Comparison of ENCODE assay signal across 11 mouse cellular contexts in genomic region chr7:43554550-43554949, GRCm38 (mm10). TPM values are rescaled to one million over a fixed set of nuclear protein-coding genes. Genes with fewer than 3 reads are reported as not detected.
DNase-seq lines count a peak whose midpoint lies in the region; ATAC-seq and TF ChIP-seq lines count a peak whose summit lies in the region.
"Had no signal": no experiment of that assay in that cellular context is flagged by ENCODE, and none has a peak within 500 bp of the region (broad histone marks: within the 10 kb centered on the region; RNA-seq: fewer than 3 reads in every experiment).

No protein-coding gene starts in this region.

- peak; percentile 34 for DNase-seq in kidney, postnatal 14 days
- DNase-seq in kidney, postnatal 36 days = no peak
- DNase-seq in adipocyte (ENCODE audit: low spot score) = peak; percentile 21
- peak; percentile 34 for DNase-seq in gastrocnemius, postnatal 25 days
- DNase-seq: layer of hippocampus, postnatal 36 days; lung, postnatal 10 days had no signal

- no peak overlapping the region for H3ac ChIP-seq in myocyte (ENCODE audit: control insufficient read depth, insufficient read length)

- no peak for TF ChIP-seq CTCF in intestine, postnatal 0 days (IDR thresholded peaks at IDR 0.05; ENCODE audit: low read depth)

- H3K36me3 ChIP-seq in myocyte (ENCODE audit: control insufficient read depth, insufficient read depth) = no peaks in the 10 kb centered on the region
- no peaks in the 10 kb centered on the region for H3K36me3 ChIP-seq in intestine, postnatal 0 days (ENCODE audit: control insufficient read depth, insufficient read depth)

- H3K4me2 ChIP-seq in myocyte (ENCODE audit: low read depth) = peak overlapping the region; percentile 31
- H3K4me2 ChIP-seq in intestine, postnatal 0 days (replicated peaks; ENCODE audit: low read depth) = no peak overlapping the region

- no peaks in the 10 kb centered on the region for H3K4me1 ChIP-seq in intestine, postnatal 0 days (replicated peaks; ENCODE audit: control insufficient read depth, insufficient read depth, low read length)

- no peak overlapping the region for H3K27ac ChIP-seq in intestine, postnatal 0 days (ENCODE audit: low read depth, low read length)

- ATAC-seq in inflammation-experienced regulatory T-cells, adult 6 months = no peak
- ATAC-seq in activated CD4-positive, CD25-positive, alpha-beta regulatory T cell, adult 4 months = no peak
- ATAC-seq in intestine, postnatal 0 days = no peak

- no peak overlapping the region for H3K4me3 ChIP-seq in myocyte
- no peak overlapping the region for H3K4me3 ChIP-seq in intestine, postnatal 0 days (ENCODE audit: low read depth, low read length)

- H3K79me2 ChIP-seq in myocyte (ENCODE audit: control insufficient read depth, insufficient read depth) = no peaks in the 10 kb centered on the region

- no peaks in the 10 kb centered on the region for H3K27me3 ChIP-seq in myocyte (ENCODE audit: control insufficient read depth, insufficient read depth, insufficient read length)
- H3K27me3 ChIP-seq in intestine, postnatal 0 days (replicated peaks; ENCODE audit: control insufficient read depth, insufficient read depth, low read length) = no peaks in the 10 kb centered on the region

- no peaks in the 10 kb centered on the region for H3K9me3 ChIP-seq in intestine, postnatal 0 days (ENCODE audit: control insufficient read depth)

- no peak overlapping the region for H3K9ac ChIP-seq in intestine, postnatal 0 days (ENCODE audit: low read depth, low read length)

- no peak for TF ChIP-seq POLR2A in myocyte (IDR thresholded peaks at IDR 0.05; ENCODE audit: insufficient read length, low read depth)

- WGBS in intestine, postnatal 0 days = 55% methylated on average over 3 of the region's 3 CpGs

TF ChIP-seq in myocyte, 11 proteins besides CTCF, POLR2A, EP300 and RAD21:
- TF ChIP-seq MYOG (IDR thresholded peaks at IDR 0.05; ENCODE audit: control insufficient read depth in 1 of 3, insufficient read depth in 1 of 3, insufficient read length in 2 of 3, low read depth in 2 of 3) (no peak), POLR2AphosphoS2 (IDR thresholded peaks at IDR 0.05; ENCODE audit: insufficient read length, low read depth) (no peak), MYOD1 (IDR thresholded peaks at IDR 0.05; ENCODE audit: control insufficient read depth in 1 of 3, insufficient read length in 2 of 3, low read depth in 2 of 3) (peak in 1 of 3 experiments; percentile 30), TCF3 (IDR thresholded peaks at IDR 0.05; ENCODE audit: insufficient read length, low read depth) (no peak), TCF12 (IDR thresholded peaks at IDR 0.05; ENCODE audit: insufficient read depth, poor library complexity, severe bottlenecking) (peak; percentile 39), E2F4 (IDR thresholded peaks at IDR 0.05; ENCODE audit: insufficient read depth) (no peak), CEBPB (IDR thresholded peaks at IDR 0.05; ENCODE audit: insufficient read depth, poor library complexity, severe bottlenecking) (peak; percentile 46; the same call in 1 of the 2 replicates)

RNA-seq across cellular contexts. Expression of gene Zfp658, which starts 7.5 kb away (rescaled TPM):
- total RNA-seq in gastrocnemius, postnatal 25 days (2021) = under 1 TPM; 0.38 to 0.61 TPM
- 0.72 TPM for polyA plus RNA-seq in myocyte (2012; fragmentation: generic; extraction: Trizol)
- 1 to 10 TPM; 2.8 to 4.3 (median 3.3) TPM for polyA plus RNA-seq in inflammation-experienced regulatory T-cells, adult 6 months (2017; shearing (Covaris generic))
- polyA plus RNA-seq in activated CD4-positive, CD25-positive, alpha-beta regulatory T cell, adult 4 months (2017; shearing (Covaris generic)) = 1 to 10 TPM; 3.2 to 3.4 TPM
- 0.68 and 0.75 TPM in 2 replicates for polyA plus RNA-seq in intestine, postnatal 0 days (2015; fragmentation: Nextera tagmentation; extraction: Ambion mirVana)

RNA-seq across cellular contexts. Expression of gene Cd33, which starts 10.3 kb away (rescaled TPM):
- total RNA-seq in gastrocnemius, postnatal 25 days (2021) = under 1 TPM; 0.96 to 1.00 TPM
- 0.02 TPM for polyA plus RNA-seq in myocyte (2012; fragmentation: generic; extraction: Trizol)
- polyA plus RNA-seq in inflammation-experienced regulatory T-cells, adult 6 months (2017; shearing (Covaris generic)) = under 1 TPM in 1 of 3 experiments, not detected in 2; 0.39 TPM
- not detected for polyA plus RNA-seq in activated CD4-positive, CD25-positive, alpha-beta regulatory T cell, adult 4 months (2017; shearing (Covaris generic))
- 1.5 and 2.7 TPM in 2 replicates for polyA plus RNA-seq in intestine, postnatal 0 days (2015; fragmentation: Nextera tagmentation; extraction: Ambion mirVana)

RNA-seq across cellular contexts. Expression of gene Zfp719, which starts 24.9 kb away (rescaled TPM):
- 1 to 10 TPM; 3.5 to 3.6 TPM for total RNA-seq in gastrocnemius, postnatal 25 days (2021)
- 2.8 TPM for polyA plus RNA-seq in myocyte (2012; fragmentation: generic; extraction: Trizol)
- polyA plus RNA-seq in inflammation-experienced regulatory T-cells, adult 6 months (2017; shearing (Covaris generic)) = 10 to 100 TPM; 10.7 to 11.7 (median 11.7) TPM
- 10 to 100 TPM in 1 of 2 experiments, 1 to 10 TPM in 1; 9.4 to 10.9 TPM for polyA plus RNA-seq in activated CD4-positive, CD25-positive, alpha-beta regulatory T cell, adult 4 months (2017; shearing (Covaris generic))
- polyA plus RNA-seq in intestine, postnatal 0 days (2015; fragmentation: Nextera tagmentation; extraction: Ambion mirVana) = 3.5 and 3.6 TPM in 2 replicates

RNA-seq across cellular contexts. Expression of gene 4931406B18Rik, which starts 48.8 kb away (rescaled TPM):
- not detected for total RNA-seq in gastrocnemius, postnatal 25 days (2021)
- polyA plus RNA-seq in myocyte (2012; fragmentation: generic; extraction: Trizol) = not detected
- polyA plus RNA-seq in inflammation-experienced regulatory T-cells, adult 6 months (2017; shearing (Covaris generic)) = not detected
- polyA plus RNA-seq in activated CD4-positive, CD25-positive, alpha-beta regulatory T cell, adult 4 months (2017; shearing (Covaris generic)) = not detected
- not detected in 2 replicates for polyA plus RNA-seq in intestine, postnatal 0 days (2015; fragmentation: Nextera tagmentation; extraction: Ambion mirVana)
- total RNA-seq: layer of hippocampus, postnatal 36 days had no signal
- polyA plus RNA-seq: stomach, embryonic 16.5 days had no signal

RNA-seq across cellular contexts. Expression of gene Zfp819, which starts 52.4 kb away (rescaled TPM):
- not detected for total RNA-seq in gastrocnemius, postnatal 25 days (2021)
- polyA plus RNA-seq in myocyte (2012; fragmentation: generic; extraction: Trizol) = not detected
- polyA plus RNA-seq in inflammation-experienced regulatory T-cells, adult 6 months (2017; shearing (Covaris generic)) = not detected
- polyA plus RNA-seq in activated CD4-positive, CD25-positive, alpha-beta regulatory T cell, adult 4 months (2017; shearing (Covaris generic)) = under 1 TPM in 1 of 2 experiments, not detected in 1; 0.20 TPM
- polyA plus RNA-seq in intestine, postnatal 0 days (2015; fragmentation: Nextera tagmentation; extraction: Ambion mirVana) = not detected in 2 replicates
- polyA plus RNA-seq: stomach, embryonic 16.5 days had no signal

Comparison
In these comparisons a context has a peak if more than half of its experiments do, and no peak if none do; other contexts are left out.
1. DNase-seq: peak in kidney, postnatal 14 days (single experiment), adipocyte (single experiment) and gastrocnemius, postnatal 25 days (single experiment); none in kidney, postnatal 36 days (0 of 2).